Mouse (Mus musculus) limb, embryonic 14.5 days (tissue): Measurements from ENCODE around the gene Atrnl1. TPM values are rescaled to one million over a fixed set of nuclear protein-coding genes. Genes with fewer than 3 reads are reported as not detected.

Source experiments
- ATAC-seq: fragments of 200-750 bp; cut with Nextera tagmentation; 2 replicates; pipeline ENCODE4 v1.8.0; 2017; ENCODE audit warnings: low read depth, moderate number of reproducible peaks, moderate TSS enrichment; ENCODE audit not compliant: low FRiP score
- DNase-seq: peaks from one replicate; pipeline ENCODE4 v3.0.0-alpha.2; 2015; ENCODE audit warnings: low spot score
- H3K27ac ChIP-seq: fragments of 300-500 bp; sonication (generic); replicated peaks from 2 replicates; pipeline ENCODE4 v1.5.1; 2014; ENCODE audit warnings: low read depth, mild to moderate bottlenecking, low read length, moderate library complexity, mixed read lengths
- H3K27me3 ChIP-seq: fragments of 300-500 bp; sonication (generic); 2 replicates; pipeline ENCODE4 v1.6.1; 2014; ENCODE audit warnings: low read length, mixed read lengths; ENCODE audit not compliant: control insufficient read depth, insufficient read depth
- H3K36me3 ChIP-seq: fragments of 300-500 bp; sonication (generic); 2 replicates; pipeline ENCODE4 v1.6.1; 2014; ENCODE audit warnings: mild to moderate bottlenecking, low read length, moderate library complexity, mixed read lengths; ENCODE audit not compliant: control insufficient read depth, insufficient read depth
- H3K4me1 ChIP-seq: fragments of 300-500 bp; sonication (generic); 2 replicates; pipeline ENCODE4 v1.6.1; 2014; ENCODE audit warnings: antibody characterized with exemption, low read length, mixed read lengths; ENCODE audit not compliant: control insufficient read depth, insufficient read depth
- H3K4me2 ChIP-seq: fragments of 300-500 bp; sonication (generic); replicated peaks from 2 replicates; pipeline ENCODE4 v1.6.1; 2014; ENCODE audit warnings: low read depth, mild to moderate bottlenecking, low read length, moderate library complexity; ENCODE audit not compliant: severe bottlenecking
- H3K4me3 ChIP-seq: fragments of 300-500 bp; sonication (generic); replicated peaks from 2 replicates; pipeline ENCODE4 v1.5.1; 2014; ENCODE audit warnings: low read length
- H3K9ac ChIP-seq: fragments of 300-500 bp; sonication (generic); 2 replicates; pipeline ENCODE4 v1.6.1; 2014; ENCODE audit warnings: mild to moderate bottlenecking, low read depth, low read length, moderate library complexity; ENCODE audit not compliant: severe bottlenecking
- H3K9me3 ChIP-seq: fragments of 300-500 bp; sonication (generic); 2 replicates; pipeline ENCODE4 v1.6.1; 2016; ENCODE audit warnings: low read length; ENCODE audit not compliant: control insufficient read depth
- POLR2A ChIP-seq: fragments of 200-500 bp; IDR thresholded peaks from 2 replicates; pipeline ENCODE4 v1.8.0; 2012; ENCODE audit warnings: inconsistent platforms, mild to moderate bottlenecking, moderate library complexity, borderline replicate concordance; ENCODE audit not compliant: insufficient read depth, insufficient read length; ENCODE audit errors: extremely low read depth
- WGBS: fragments of 180-500 bp; shearing (Covaris S2); extraction: QIAGEN DNeasy Blood & Tissue Kit; methylation state at CpG from one replicate; pipeline ENCODE4 v1.1.7; 2014; 5-methylcytosine and 5-hydroxymethylcytosine counted together
- polyA plus RNA-seq, 2 experiments: library from polyadenylated mRNA; depleted of rRNA in 1 of 2; stranded (reverse) in 1 of 2; unstranded in 1 of 2; fragments of >200 nt; fragmentation: Nextera tagmentation in 1 of 2; extraction: Ambion mirVana in 1 of 2; gene quantifications; 2 replicates each; pipeline versions ENCODE4 v1.2.1 to v1.2.3; 2012 to 2014

Gene Atrnl1
- polyA plus RNA-seq, 2 experiments = 7.7 to 19.9 TPM

DNA sequence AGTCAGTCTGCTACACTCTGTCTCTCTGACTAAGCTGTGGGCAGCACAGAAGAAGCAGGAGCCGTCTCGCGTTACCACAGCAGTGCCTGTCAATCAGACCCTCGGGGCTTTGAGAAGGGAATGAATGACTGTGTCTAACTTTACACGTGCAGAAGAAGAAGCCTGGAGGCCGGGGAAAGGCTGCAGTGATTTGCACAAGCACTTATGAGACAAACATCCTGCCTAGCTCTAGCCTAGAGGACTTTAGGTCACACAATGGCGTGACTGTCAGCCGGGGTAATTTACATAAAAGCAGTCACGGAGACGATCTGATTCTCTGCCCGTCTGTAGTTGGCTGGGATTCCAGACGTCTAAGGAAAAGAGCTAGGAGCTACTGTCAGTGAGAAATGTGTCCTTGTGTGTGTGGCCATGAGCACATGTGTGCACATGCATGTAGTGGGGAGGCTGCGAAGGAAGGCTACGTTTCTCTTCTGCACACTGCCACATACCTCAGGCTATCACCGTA is 450.1 kb downstream of the Atrnl1 start:
- H3K36me3 ChIP-seq = no peaks in the 10 kb centered on the region
- no peaks in the 10 kb centered on the region for H3K9me3 ChIP-seq
- 18% methylated on average over 15 of the region's 15 CpGs for WGBS
- H3K4me3 ChIP-seq = no peak overlapping the region
- H3K27ac ChIP-seq = no peak overlapping the region
- DNase-seq (peak; percentile 72), ATAC-seq (peak; percentile 84)
- H3K4me1 ChIP-seq = peaks cover 12% of the 10 kb centered on the region; the same call in 1 of the 2 replicates
- no peak for TF ChIP-seq POLR2A
- no peak overlapping the region for H3K9ac ChIP-seq
- 0 out of 2 replicates have a peak overlapping the region, but pooled peaks have one; percentile 16 for H3K4me2 ChIP-seq
- H3K27me3 ChIP-seq = no peaks in the 10 kb centered on the region

DNA sequence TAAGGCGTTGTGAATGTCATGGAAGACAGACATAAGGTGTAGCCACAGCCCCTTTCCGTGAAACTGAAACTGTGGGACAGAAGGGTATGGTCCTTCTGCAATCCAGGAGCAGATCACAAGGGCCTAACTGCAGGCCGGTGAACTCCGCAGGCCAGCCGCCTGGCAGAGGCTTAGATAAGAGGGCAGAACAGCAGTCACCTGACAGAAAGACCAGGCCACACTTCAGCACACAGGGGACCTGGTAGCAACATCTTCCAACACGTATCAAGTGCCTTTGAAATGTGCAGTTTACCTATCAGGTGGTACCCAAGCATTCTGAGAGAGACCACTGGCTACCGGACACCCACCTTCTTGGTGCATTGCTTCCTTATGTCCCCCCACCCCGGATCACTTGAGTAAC is 451.1 kb downstream of the Atrnl1 start:
- TF ChIP-seq POLR2A = no peak
- Histone ChIP-seq H3K4me3 (no peak overlapping the region), H3K27ac (no peak overlapping the region), H3K27me3 (no peaks in the 10 kb centered on the region), H3K9me3 (no peaks in the 10 kb centered on the region), H3K4me1 (peaks cover 12% of the 10 kb centered on the region; the same call in 1 of the 2 replicates), H3K36me3 (no peaks in the 10 kb centered on the region), H3K9ac (no peak overlapping the region), H3K4me2 (no peak overlapping the region)
- DNase-seq (no peak), ATAC-seq (no peak)
- 86% methylated on average over 8 of the region's 8 CpGs for WGBS

DNA sequence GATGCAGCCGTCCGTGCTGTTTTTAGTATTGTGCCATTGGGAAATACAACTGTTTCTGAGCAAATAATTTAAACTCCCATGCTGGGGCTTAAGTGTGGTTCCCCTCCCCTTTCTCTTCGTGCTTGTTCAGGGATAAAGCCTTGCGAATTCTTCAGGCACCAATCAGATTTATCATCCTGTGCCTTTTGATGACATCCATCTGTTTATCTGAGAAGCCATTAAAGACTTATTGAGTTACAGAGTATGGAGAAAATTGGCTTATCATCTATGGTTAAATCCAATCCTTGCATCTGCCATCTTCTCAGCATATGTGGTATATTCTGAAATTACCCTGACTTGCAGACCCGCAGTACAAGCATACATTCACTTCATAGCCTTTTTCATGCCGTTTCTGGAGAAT is 452.7 kb downstream of the Atrnl1 start:
- peaks cover 12% of the 10 kb centered on the region; the same call in 1 of the 2 replicates for H3K4me1 ChIP-seq
- DNase-seq (no peak), ATAC-seq (no peak)
- H3K36me3 ChIP-seq = no peaks in the 10 kb centered on the region
- 41% methylated on average over 6 of the region's 6 CpGs for WGBS
- no peak overlapping the region for H3K27ac ChIP-seq
- H3K9me3 ChIP-seq = no peaks in the 10 kb centered on the region
- H3K4me2 ChIP-seq = no peak overlapping the region
- no peaks in the 10 kb centered on the region for H3K27me3 ChIP-seq
- no peak overlapping the region for H3K4me3 ChIP-seq
- no peak overlapping the region for H3K9ac ChIP-seq
- no peak for TF ChIP-seq POLR2A

DNA sequence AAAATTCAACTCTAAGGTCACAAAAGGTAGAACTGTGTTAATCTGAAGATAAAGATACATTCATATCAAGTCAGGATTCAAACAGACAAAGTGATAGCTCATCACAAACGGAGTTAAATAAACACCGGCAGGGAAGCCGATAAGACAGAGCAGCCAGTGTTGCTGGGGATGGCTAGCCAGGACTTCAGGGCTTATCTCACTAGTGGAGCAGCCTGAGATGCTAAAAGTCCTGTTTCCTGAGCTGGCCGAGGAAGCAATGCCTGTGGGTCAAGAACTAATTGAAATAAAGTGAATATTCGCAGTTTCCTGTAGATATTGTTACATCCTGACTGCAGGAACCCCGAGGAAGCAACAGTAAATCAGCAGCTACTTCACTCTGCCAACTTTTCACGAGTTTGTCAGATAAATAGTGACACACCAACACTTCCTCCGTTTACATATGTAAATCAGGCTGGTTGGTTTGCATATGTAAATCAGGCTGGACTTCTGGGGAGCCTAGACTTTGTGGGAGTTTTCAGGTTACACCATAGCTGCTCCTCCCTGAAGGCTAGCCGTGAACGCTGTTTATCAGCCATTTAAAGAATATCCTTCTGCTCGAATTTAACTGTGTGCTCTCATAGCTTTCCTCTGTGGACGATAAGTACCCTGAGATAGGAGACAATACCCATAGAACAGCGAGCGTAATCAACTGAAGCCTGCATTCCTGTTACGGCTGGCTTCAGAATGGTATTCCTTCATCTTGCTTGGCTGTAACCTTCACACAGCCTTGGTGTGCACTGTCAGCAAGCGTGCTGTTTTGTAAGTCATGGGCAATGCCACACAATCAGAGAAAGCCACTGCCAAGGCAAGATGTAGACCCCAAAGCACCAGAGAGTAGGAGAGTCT is 453.5 kb downstream of the Atrnl1 start:
- no peak overlapping the region for H3K4me2 ChIP-seq
- no peak overlapping the region for H3K27ac ChIP-seq
- no peaks in the 10 kb centered on the region for H3K36me3 ChIP-seq
- H3K4me1 ChIP-seq = peaks cover 10% of the 10 kb centered on the region; the same call in 1 of the 2 replicates
- no peaks in the 10 kb centered on the region for H3K9me3 ChIP-seq
- no peak overlapping the region for H3K4me3 ChIP-seq
- DNase-seq (no peak), ATAC-seq (no peak)
- WGBS = 50% methylated on average over 16 of the region's 16 CpGs
- no peak overlapping the region for H3K9ac ChIP-seq
- H3K27me3 ChIP-seq = no peaks in the 10 kb centered on the region
- TF ChIP-seq POLR2A = no peak

GRCm38 (mm10) chr19:58065001-58065314 is 454.1 kb downstream of the Atrnl1 start:
- Histone ChIP-seq H3K9me3 (no peaks in the 10 kb centered on the region), H3K4me2 (no peak overlapping the region), H3K9ac (no peak overlapping the region), H3K27me3 (no peaks in the 10 kb centered on the region), H3K4me3 (no peak overlapping the region), H3K27ac (no peak overlapping the region), H3K36me3 (no peaks in the 10 kb centered on the region), H3K4me1 (peaks cover 8% of the 10 kb centered on the region; the same call in 1 of the 2 replicates)
- no peak for DNase-seq
- ATAC-seq = no peak
- 84% methylated on average over 5 of the region's 5 CpGs for WGBS
- no peak for TF ChIP-seq POLR2A
